Mouse (Mus musculus): Measurements from ENCODE around the gene Pank1. TPM values are rescaled to one million over a fixed set of nuclear protein-coding genes. Genes with fewer than 3 reads are reported as not detected.

Gene Pank1
- polyA plus RNA-seq, 1 experiment, result 2.1 TPM

GRCm38 (mm10) chr19:34847103-34847502, 32.2 kb downstream of the Pank1 start:
- WGBS, result 22% methylated on average over 3 of the region's 3 CpGs
- no peak overlapping the region for H3K27ac ChIP-seq (ENCODE audit: control insufficient read depth, insufficient read depth, low read depth, low read length, poor library complexity)
- TF ChIP-seq POLR2A (IDR thresholded peaks at IDR 0.05; ENCODE audit: borderline replicate concordance, control insufficient read depth, low read depth, low read length) (no peak), CTCF (IDR thresholded peaks at IDR 0.05; ENCODE audit: control insufficient read depth, insufficient read depth, low read length) (no peak)
- H3K4me3 ChIP-seq (replicated peaks; ENCODE audit: control insufficient read depth, low read depth, low read length), result no peak overlapping the region
- peaks cover 1% of the 10 kb centered on the region; the same call in 1 of the 2 replicates for H3K4me1 ChIP-seq (ENCODE audit: control insufficient read depth, insufficient read depth, low read length)

- Histone ChIP-seq H3K27ac (ENCODE audit: control insufficient read depth, insufficient read depth, low read depth, low read length, poor library complexity) (no peak overlapping the region; the same call in 1 of the 2 replicates), H3K4me1 (ENCODE audit: control insufficient read depth, insufficient read depth, low read length) (peaks cover 1% of the 10 kb centered on the region; the same call in 1 of the 2 replicates), H3K4me3 (replicated peaks; ENCODE audit: control insufficient read depth, low read depth, low read length) (peak overlapping the region; percentile 49)
- TF ChIP-seq CTCF (IDR thresholded peaks at IDR 0.05; ENCODE audit: control insufficient read depth, insufficient read depth, low read length) (no peak), POLR2A (IDR thresholded peaks at IDR 0.05; ENCODE audit: borderline replicate concordance, control insufficient read depth, low read depth, low read length) (no peak)
- WGBS, result 4% methylated on average over 12 of the region's 12 CpGs
Observed at GRCm38 (mm10) chr19:34846508-34847038, 32.7 kb downstream of the Pank1 start.

GRCm38 (mm10) chr19:34846005-34846404, 33.2 kb downstream of the Pank1 start:
- peaks cover 1% of the 10 kb centered on the region; the same call in 1 of the 2 replicates for H3K4me1 ChIP-seq (ENCODE audit: control insufficient read depth, insufficient read depth, low read length)
- TF ChIP-seq POLR2A (IDR thresholded peaks at IDR 0.05; ENCODE audit: borderline replicate concordance, control insufficient read depth, low read depth, low read length) (no peak), CTCF (IDR thresholded peaks at IDR 0.05; ENCODE audit: control insufficient read depth, insufficient read depth, low read length) (no peak)
- WGBS, result 8% methylated on average over 7 of the region's 7 CpGs
- H3K4me3 ChIP-seq (replicated peaks; ENCODE audit: control insufficient read depth, low read depth, low read length), result peak overlapping the region; percentile 56
- peak overlapping the region; percentile 58; the same call in 1 of the 2 replicates for H3K27ac ChIP-seq (ENCODE audit: control insufficient read depth, insufficient read depth, low read depth, low read length, poor library complexity)

- Histone ChIP-seq H3K27ac (ENCODE audit: control insufficient read depth, insufficient read depth, low read depth, low read length, poor library complexity) (no peak overlapping the region), H3K4me1 (ENCODE audit: control insufficient read depth, insufficient read depth, low read length) (peaks cover 1% of the 10 kb centered on the region; the same call in 1 of the 2 replicates), H3K4me3 (replicated peaks; ENCODE audit: control insufficient read depth, low read depth, low read length) (no peak overlapping the region)
- no peak for TF ChIP-seq CTCF (IDR thresholded peaks at IDR 0.05; ENCODE audit: control insufficient read depth, insufficient read depth, low read length)
- TF ChIP-seq POLR2A (IDR thresholded peaks at IDR 0.05; ENCODE audit: borderline replicate concordance, control insufficient read depth, low read depth, low read length), result no peak
- 74% methylated on average over 8 of the region's 8 CpGs for WGBS
Observed at GRCm38 (mm10) chr19:34845331-34845730, 33.9 kb downstream of the Pank1 start.

- Histone ChIP-seq H3K4me3 (replicated peaks; ENCODE audit: control insufficient read depth, low read depth, low read length) (no peak overlapping the region), H3K27ac (ENCODE audit: control insufficient read depth, insufficient read depth, low read depth, low read length, poor library complexity) (no peak overlapping the region), H3K4me1 (ENCODE audit: control insufficient read depth, insufficient read depth, low read length) (peaks cover 1% of the 10 kb centered on the region; the same call in 1 of the 2 replicates)
- TF ChIP-seq CTCF (IDR thresholded peaks at IDR 0.05; ENCODE audit: control insufficient read depth, insufficient read depth, low read length) (no peak), POLR2A (IDR thresholded peaks at IDR 0.05; ENCODE audit: borderline replicate concordance, control insufficient read depth, low read depth, low read length) (no peak)
- 13% methylated on average over 5 of the region's 5 CpGs for WGBS
Observed at GRCm38 (mm10) chr19:34844760-34845159, 34.5 kb downstream of the Pank1 start.

- 41% methylated on average over 9 of the region's 9 CpGs for whole genome bisulfite sequencing
- Histone ChIP-seq H3K4me3 (replicated peaks; ENCODE audit: control insufficient read depth, low read depth, low read length) (no peak overlapping the region), H3K27ac (ENCODE audit: control insufficient read depth, insufficient read depth, low read depth, low read length, poor library complexity) (no peak overlapping the region), H3K4me1 (ENCODE audit: control insufficient read depth, insufficient read depth, low read length) (peaks cover 1% of the 10 kb centered on the region; the same call in 1 of the 2 replicates)
- TF ChIP-seq POLR2A (IDR thresholded peaks at IDR 0.05; ENCODE audit: borderline replicate concordance, control insufficient read depth, low read depth, low read length), result no peak
- no peak for TF ChIP-seq CTCF (IDR thresholded peaks at IDR 0.05; ENCODE audit: control insufficient read depth, insufficient read depth, low read length)
Observed at GRCm38 (mm10) chr19:34844047-34844446, 35.2 kb downstream of the Pank1 start.

- peaks cover 1% of the 10 kb centered on the region; the same call in 1 of the 2 replicates for H3K4me1 ChIP-seq (ENCODE audit: control insufficient read depth, insufficient read depth, low read length)
Observed at GRCm38 (mm10) chr19:34841719-34842506, 37.3 kb downstream of the Pank1 start.

GRCm38 (mm10) chr19:34838624-34839023, 40.6 kb downstream of the Pank1 start:
- H3K4me1 ChIP-seq (ENCODE audit: control insufficient read depth, insufficient read depth, low read length), result no peaks in the 10 kb centered on the region
- no peak overlapping the region for H3K27ac ChIP-seq (ENCODE audit: control insufficient read depth, insufficient read depth, low read depth, low read length, poor library complexity)
- 55% methylated on average over 9 of the region's 9 CpGs for WGBS
- TF ChIP-seq CTCF (IDR thresholded peaks at IDR 0.05; ENCODE audit: control insufficient read depth, insufficient read depth, low read length) (no peak), POLR2A (IDR thresholded peaks at IDR 0.05; ENCODE audit: borderline replicate concordance, control insufficient read depth, low read depth, low read length) (no peak)
- H3K4me3 ChIP-seq (replicated peaks; ENCODE audit: control insufficient read depth, low read depth, low read length), result no peak overlapping the region

More at GRCm38 (mm10) chr19:34841719-34842506, 37.3 kb downstream of the Pank1 start:
- no peak overlapping the region for H3K4me3 ChIP-seq (replicated peaks; ENCODE audit: control insufficient read depth, low read depth, low read length)
- 11% methylated on average over 9 of the region's 9 CpGs for WGBS
- TF ChIP-seq POLR2A (IDR thresholded peaks at IDR 0.05; ENCODE audit: borderline replicate concordance, control insufficient read depth, low read depth, low read length), result no peak
- no peak overlapping the region for H3K27ac ChIP-seq (ENCODE audit: control insufficient read depth, insufficient read depth, low read depth, low read length, poor library complexity)
